Mouse (Mus musculus) kidney, postnatal 25 days (tissue): ENCODE measurements around the gene Syn3.
"Not testable (repeated sequence)": the region's sequence is repeated elsewhere in the genome, so short reads cannot be mapped to it uniquely, and the experiment has no call there.

Source experiments
- DNase-seq, 2 experiments: peaks; one replicate each; pipeline ENCODE4 v3.0.0; 2021; ENCODE audit warnings: mixed read lengths in 2 of 2

The Syn3 gene

DNA sequence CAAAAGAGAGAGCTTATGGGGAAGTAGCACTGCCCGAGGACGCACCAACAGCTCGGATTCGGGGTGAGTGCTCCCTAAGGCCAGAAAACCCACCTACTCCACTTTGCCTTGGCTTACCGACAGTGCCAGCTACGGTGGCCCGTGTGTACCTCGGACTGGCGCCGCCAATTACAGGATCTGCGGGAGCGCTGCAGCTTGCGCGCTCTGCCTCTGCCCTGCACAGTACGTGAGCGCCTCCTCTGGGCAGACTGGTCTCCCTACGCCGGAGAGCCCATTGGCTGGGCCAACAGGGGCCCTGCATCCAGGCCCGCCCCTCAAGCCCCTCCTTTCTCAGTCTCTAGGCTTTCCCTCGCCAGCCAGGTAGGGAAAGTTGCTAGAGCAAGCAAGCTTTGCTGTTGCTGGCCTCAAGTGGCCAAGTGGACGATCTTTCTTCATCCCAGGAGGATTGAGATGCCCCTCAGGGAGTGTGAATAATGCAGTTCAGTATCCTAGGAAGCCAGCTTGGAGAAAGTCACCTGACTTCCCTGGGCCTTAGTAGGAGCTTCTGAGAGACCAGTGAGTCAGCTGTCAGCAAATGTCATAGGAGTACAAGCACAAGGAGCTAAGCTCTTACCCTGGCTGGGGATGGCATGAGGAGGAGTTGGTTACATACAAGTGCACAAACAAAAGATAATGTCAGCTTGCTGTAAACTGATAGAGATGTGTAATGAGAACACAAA is at the start of gene Syn3:
TSS of gene Syn3 (minus strand) at position 224 of the 719 bp plus-strand sequence.
- peak; percentile 95 to 97 for DNase-seq

DNA sequence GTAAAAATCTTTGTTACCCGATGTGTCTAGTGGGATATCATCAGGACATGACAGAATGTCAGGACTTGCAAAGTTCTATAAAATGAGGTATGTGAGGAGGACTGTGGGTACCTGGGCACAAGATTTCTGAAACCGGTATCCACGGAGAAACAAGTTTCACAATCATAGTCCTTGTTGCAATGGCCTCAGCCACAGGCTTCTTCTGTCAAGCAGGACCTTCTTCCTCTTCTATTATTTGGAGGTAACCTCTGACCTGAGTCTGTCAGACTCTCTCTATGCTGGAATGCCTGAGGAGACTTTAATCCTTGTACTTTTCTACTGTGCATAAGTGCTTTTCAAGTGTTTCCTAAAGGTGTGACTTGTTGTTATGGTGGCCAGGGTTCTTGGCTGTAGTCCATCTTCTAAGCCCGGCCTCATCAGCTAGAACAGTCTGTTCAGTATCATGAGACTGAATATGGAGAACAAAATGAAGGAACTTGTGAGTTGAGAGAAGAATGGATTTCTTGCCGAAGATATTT is 27.7 kb upstream of the Syn3 start:
- DNase-seq, result not testable (repeated sequence)

DNA sequence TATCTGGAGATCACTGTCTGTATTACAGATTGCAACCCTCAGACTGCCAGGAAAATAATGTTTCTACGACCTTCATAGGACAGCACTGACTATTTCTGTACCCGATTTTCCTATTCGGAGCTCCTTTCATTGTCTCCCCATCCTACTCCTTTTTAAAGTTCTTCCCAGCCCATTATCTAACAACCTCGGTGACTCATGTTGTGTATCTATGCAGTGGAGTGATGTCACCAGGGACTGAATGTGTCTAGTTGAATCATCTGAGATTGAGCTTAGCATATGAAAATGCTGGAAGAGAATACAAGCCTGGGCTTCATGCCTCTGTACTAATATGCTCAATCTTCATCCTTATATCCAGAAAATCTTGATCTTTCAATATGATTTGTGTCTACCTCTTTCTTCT is 15.1 kb upstream of the Syn3 start:
- DNase-seq, result no peak

DNA sequence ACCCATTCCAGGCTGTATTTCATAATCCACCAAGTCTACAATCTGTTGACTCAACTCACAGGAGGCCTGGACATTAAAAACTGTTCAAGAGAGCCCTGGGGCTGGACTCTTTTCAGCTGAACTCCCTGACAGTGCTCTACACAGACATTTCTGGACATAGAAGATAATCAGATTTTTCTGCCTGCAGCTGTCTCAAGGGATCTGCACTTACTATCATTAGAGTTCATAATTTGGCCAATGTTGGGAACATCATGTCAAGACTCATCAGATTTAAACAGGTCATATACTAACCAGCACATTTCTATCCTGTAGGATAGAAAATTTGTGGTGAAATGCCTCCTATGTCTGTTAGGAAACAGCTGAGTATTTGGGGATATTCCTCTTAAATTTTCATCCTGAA is 12.2 kb upstream of the Syn3 start:
- no peak for DNase-seq

DNA sequence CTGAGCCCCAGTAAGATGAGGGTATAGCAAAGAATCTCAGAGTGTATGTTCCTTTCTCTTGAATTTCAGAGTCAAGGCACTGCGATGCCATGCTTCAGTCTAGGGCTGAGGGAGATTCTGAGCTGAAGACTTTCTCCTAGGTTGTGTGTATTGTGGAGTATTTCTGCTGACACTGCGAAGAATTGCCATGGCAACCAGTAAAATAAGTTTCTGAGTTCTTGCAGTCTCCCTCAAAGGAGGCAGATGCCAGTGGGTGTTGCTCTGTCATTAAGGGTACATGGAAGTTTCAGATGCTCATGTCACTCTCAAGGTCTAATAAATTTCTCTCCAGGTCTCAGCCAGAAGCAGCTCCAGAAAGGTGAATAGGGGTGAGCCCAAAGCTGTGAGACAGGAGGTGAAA is 3.4 kb upstream of the Syn3 start:
- DNase-seq, result no peak

DNA sequence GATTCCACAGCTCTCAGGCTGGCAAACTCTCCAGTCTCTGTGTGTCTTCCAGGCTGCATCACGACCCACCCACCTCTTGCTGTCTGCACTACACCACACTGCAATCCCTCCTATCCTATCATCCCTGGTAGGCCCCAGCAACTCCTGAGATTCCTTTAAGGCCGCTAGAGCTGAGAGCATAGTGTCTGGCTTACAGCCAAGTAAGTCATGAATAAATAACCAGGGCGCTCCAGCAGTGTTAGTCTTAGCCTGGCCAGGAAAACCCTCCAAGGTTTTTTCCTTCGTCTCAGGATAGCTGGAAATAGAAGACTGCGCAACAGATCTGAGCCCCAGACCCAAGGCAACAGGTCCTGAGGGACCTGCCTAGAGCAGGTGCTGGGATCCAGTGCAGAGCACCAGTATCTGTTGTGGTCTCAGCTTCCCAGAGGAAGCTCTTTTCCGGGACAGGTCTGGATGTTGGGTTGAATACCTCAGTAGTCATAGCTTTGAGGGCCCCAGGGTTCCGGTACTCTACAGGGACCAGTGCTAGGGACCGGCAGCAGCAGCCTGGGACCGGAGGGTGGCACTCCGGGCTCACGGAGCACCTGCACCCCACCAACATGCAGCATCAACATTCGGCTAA is 534 bp downstream of the Syn3 start:
- DNase-seq, result peak; percentile 72 to 78

DNA sequence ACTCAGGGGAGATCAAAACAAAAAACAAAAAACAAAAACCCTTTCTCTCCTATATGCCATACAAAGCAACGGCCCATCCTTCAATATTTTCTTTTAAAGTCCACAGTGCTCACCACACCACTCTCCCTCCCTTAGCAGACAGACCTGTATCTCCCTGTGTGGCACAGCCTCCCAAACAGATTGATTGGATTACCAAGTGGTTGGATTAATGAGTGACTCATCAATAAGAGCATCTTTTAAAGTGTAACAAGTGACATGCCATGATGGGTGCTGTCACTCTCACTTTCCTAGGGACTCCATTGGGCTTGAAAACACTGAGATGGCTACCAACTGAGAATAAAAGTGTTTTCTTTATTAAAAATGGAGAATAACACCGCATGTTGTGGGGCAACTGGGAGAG is 2.8 kb downstream of the Syn3 start:
- DNase-seq, result no peak

DNA sequence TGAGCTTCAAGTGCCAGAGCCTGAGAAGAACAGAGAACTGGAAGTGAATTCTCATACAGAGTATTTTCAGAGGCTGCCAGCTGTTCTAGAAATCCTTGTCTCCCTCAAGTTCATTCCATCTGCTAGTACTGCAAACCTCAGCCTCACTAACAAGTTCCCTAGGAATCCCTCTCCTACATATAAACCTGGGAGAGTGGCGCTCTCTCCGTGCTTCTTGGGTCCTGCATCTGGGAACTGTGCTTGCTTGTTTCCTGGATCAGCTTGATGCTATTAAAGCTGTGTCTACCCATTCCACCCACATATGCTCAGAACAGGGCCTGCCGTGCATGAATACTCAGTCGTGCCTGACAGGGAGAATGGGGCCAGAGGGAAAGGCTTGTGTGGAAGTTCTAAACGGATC is 5.6 kb downstream of the Syn3 start:
- DNase-seq, result no peak

DNA sequence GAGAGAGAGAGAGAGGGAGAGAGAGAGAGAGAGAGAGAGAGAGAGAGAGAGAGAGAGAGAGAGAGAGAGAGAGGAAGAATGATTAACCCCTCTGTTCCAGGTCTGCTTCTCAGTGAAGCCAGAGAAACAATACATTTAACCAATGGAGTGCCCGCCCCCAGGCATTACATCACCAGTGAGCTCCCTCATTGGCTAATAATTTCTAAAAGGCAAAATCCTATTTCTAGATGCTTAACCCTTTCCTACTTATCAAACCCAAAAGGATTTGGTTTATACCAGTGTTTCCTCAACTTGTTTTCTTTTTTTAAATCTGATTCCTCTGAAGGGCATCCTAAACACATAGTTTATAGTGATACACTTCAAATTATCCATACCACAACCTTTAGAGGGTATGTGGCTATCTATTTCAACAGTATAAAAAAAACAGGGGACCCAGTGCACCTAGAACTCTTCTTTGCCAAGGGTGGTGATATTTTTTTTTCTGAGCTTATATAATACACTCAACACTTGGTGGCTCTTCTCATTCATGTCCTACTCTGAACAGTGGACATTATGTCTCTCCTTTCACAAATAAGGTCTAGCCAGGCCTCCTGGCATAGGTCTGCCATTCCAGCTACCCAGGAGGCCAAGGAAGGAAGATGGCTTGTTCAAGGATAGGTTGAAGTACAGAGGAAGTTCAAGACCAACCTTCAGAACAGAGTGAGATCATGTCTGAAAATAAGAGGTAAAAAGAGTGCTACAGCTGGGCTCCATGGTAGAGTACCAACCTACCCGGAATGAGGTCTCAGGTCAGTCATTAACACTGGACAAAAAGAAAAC is 6.4 kb downstream of the Syn3 start:
- DNase-seq, result peak in 1 of 2 experiments; percentile 8

DNA sequence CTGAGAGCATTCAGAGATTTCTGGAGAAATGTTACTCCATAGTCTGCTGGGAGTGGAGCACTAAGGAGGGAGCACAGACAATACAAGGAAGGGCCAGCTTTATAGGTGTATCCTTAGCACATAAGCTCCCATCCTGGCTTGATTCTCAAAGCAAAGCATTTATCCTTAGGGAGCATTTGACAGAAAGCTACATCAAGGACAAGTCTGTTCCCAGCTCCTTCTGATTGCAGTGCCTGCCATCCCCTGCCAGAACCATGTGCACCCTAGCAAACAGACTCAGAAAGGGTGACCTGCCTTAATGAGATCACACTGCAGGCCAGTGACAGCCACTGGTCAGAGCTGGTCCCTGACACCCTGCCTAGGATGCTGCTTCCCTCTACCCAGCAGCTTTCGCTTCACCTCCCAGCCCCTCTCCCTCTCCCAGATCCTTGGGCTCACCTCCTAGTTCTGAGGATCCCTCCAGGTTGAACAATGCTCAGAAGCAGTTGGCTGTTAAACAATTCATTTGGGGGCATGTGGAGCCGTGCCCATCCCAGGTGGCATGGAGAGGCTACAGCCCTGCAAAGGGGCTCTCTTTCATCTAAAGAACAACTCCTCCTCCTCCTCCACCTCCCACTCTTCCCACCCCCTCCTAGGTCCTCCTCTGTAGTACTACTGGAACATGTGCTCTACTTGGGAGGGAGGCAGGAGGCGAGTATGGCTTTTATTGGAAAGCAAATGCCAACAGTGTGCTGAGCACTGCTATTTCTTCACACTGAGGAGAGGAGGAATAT is 7.2 kb downstream of the Syn3 start:
- no peak for DNase-seq

DNA sequence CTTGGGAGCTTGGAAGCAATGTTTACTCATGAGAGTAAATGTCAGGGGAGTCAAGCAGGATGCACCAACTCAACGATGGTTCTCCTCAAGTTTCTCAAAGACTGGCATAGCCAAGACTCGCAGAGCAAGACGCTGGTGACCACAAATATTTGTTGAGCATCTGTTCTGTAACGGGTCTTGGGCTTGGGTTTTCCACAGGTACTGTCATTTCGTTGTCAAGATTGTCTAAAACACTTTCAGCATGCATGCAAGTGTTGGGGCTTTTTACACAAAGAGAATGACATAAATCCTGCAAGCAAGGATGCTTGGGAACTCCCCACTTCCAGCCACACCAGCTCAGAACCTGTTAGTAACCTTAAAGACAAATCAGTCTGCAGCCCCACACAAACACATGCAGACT is 10.2 kb downstream of the Syn3 start:
- DNase-seq, result no peak

DNA sequence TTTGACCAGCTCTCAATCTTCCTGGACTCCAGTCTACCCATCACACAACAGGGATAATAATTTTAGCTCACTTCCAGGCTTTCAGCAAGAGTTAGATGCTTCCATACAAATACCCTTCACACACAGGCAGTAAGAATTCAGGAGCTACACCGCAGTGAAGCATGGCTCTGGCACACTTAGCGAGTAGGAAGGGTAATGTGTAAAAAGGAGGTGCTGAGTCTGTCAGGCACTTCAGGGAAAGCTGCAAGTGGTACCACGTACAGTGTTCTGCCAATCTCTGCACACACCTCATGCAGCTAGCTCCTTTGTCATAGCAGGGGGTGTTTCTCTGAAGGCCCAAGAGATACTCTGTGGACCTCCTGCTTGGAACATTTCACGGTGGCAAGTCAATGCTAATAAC is 12.7 kb downstream of the Syn3 start:
- no peak for DNase-seq

DNA sequence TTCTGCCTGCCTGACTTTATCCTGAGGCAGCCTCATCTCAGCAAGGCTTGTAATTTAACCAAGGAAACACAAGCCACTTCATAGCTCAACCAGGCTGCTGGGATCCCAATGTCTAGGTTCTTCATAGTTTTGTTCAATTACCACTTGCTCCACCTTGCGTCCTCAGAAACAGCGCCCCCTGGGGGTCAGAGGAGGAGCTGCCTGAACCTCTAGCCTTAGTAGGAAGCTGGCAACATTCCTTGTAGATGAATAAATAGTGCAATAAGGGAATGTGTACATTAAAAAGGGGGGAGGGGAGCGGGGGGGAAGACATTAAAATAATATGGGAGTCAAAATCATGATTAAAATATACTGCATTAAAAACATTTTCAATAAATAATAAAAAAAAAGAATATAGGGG is 14.7 kb downstream of the Syn3 start:
- DNase-seq, result peak in 1 of 2 experiments; percentile 41

DNA sequence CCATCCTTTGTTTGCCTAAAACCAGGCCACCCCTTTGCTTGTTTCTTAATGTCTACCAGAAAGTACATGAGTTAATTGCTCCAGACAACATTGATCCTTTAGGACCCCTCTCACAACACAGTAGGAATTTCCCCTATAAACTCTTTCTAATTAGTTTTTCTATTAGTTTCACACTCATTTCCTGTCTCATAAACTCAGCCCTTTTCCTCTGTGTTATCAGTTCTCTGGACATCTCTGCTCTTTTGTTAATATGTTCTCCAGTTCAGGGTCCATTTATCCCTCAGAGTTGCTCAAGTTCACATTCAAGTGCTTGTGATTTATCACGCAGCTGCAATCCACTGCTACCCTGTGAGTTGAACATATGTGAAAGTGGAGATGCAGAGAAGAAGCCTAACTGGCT is 16.2 kb downstream of the Syn3 start:
- DNase-seq, result no peak

DNA sequence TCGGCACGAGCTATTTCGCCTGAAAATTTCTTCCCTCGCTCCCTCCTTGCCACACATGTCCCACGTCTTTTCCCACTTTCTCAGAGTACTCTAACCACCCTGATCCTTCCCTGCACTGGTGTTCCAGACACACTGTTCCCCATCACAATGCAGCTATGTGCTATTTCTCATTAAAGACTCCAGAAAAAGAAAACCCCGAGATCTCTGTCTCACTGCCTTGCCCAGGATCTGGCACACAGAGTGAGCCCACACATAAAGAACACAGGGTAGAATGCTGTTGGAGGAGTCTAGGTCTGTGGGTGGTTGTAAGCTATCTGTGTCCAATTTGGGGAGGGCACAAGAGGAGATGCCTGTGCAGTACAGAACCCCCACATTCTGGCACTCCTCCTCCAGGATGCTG is 18.0 kb downstream of the Syn3 start:
- no peak for DNase-seq

DNA sequence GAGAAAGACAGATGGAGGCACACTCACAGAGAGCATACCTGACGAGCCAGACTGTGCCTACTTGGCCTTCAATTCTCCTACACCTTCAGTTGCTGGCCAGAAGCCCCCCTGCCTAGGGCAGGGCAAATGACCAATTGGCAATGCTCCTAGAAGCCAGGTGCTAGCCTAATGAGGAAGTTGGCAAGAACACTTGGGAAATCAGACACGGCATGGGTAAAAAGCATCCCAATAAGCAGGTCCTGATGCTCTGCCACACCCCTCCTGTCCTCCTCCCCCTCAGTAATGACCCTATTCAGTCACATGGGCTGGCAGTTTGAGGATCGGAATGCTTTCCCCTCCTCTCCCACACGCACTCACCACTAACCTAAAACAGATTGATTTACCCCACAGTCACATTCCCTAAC is 19.0 kb downstream of the Syn3 start:
- DNase-seq, result no peak

DNA sequence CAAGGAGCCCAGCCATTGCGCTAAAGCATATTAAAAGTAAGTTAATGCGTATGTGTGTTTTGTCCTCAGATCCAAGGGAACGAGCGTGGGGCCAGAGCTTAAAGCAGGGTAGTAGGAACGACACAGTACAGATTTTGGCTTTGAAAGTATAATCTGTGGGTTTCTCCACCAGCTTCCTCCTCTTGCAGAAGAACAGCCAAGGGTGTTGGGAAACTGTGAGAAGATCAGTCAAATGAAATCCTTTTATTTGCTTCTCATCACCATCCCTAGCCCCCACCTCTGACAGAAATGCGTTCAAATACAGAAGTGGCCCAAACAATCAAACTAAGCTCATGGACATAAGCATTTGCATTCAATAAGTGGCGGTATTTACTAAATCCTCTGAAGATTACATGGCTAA is 22.0 kb downstream of the Syn3 start:
- no peak for DNase-seq

DNA sequence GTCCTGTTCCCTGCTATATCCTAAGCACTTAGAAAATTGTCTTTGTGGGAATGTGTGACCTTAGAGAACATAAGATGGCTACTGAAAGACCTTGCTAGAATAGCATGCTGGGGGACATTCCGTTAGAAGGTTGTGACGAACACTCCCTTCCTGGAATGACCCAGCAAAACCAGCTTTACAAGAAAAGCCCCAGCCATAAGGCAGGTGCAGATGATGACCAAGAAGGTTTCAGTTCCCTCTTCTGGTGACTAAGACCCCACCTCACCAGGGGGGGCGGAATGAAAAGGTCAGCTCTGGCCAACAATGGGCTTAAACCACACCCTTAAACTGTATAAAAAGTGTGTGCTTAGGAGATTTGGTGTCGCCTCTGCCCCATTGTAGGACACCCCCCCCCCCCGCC is 23.4 kb downstream of the Syn3 start:
- no peak for DNase-seq

DNA sequence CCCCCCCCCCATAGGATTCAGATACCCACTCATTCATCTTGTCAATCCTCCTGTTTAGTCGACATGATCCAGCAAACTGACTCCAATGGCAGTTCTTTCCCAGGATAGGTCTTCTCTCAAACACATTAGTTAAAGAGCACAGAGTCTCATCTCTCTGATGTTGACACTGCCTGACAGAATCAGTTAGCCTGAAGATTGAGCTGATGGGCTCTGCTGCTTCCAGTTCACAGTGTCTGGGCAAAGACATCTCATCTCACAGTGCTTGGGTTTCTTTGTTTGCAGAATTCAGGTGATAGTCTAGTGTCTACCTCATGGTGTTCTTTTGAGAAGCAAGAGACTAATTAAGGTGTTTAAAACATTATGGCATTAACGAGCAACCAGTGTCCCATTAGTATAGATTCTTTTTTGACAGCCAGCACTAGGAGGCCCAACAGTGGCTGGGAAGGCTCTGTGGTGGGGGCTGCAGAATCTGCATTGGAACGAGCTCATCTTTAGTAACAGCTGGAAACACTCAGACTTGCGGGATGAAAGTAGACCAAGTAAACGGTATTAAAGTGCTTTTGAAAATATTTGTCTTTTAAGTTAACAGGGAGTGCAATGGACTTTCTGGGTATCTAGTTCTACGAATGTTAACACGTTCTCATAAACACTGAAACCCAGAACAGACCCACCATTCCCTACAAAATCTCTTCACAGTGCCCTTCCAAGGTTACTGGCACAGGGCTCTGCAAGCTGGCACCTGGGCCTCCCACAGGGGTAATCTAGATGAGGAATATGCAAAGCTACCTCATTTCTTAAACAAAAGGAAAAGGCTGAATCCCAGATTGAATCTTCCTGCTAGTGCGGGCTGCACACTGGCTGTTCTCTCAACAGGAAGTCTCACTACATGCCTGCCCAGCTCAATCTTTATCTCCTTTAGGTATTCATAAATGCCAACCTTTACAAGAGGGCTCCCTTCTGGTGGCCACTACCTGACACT is 24.2 kb downstream of the Syn3 start:
- DNase-seq, result no peak

DNA sequence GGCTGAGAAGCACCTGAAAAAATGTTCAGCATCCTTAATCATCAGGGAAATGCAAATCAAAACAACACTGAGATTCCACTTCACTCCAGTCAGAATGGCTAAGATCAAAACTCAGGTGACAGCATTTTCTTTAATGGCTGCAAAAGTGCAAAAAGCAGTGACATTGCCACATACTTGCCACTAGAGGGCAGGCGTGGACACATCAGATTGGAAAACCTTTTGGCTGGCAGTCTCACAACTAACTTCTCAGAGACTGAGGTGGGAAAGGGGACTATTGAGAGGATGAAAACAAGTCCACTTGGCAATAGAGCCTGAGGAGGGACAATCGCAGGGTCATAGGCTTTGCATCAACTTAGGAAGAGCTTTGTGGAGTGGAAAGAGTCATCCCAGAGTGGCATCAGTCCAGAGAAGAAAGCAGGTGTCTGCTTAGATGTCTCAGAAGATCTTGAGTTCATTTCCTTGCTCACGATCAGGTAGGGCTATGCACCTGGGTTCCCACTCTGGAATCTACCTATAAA is 25.0 kb downstream of the Syn3 start:
- DNase-seq, result peak; percentile 49 to 57
